Mouse (Mus musculus): ENCODE measurements at regions not wholly inside any gene's neighbourhood (a gene's known extent, or its start where the extent isn't known, plus 50 kb on each side); places are given as distances from the start of the nearest gene placed in this dataset.
"Not testable (repeated sequence)": the region's sequence is repeated elsewhere in the genome, so short reads cannot be mapped to it uniquely, and the experiment has no call there.

DNA sequence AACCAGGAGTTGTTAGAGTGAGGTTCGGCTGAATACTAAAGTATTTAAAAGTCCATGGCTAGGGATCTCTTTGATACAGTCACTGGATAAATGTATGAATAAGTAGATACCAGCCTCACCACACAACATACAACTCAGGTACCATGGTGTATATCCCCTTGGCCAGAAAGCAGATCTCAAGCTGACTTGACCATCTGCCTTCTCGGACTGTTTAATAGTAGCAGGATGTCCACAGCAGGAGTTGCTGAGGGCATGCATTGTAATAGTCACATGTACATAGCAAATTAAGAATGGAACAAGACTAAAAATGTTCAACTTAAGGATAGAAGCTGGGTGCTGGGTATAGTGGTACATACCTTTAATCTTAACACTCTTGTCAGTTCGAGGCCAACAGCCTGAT, 337.9 kb upstream of the Maf start:
- no peak for DNase-seq (ENCODE audit: low spot score in 2 of 2)

DNA sequence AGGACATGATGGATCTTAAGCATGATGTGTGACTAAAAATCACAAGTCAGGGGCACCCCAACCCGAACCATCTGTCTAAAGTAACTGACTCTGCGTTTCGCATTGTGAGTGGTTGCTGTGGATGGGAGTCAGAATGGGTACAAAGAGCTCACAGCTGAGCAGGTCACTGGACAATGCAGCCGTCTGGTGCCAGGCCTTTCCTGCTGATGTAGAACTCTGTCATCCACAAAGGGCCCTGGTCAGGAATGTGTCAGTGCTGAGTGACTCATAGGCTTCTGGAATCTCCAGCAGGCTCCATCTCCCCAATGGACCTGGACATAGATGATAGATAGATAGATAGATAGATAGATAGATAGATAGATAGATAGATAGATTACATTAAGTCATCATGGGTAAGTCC, 335.8 kb upstream of the Maf start:
- no peak for DNase-seq (ENCODE audit: low spot score in 2 of 2)

- DNase-seq (ENCODE audit: low spot score in 2 of 2), result no peak
These were observed 323.4 kb upstream of the Maf start for GRCm38 (mm10) chr8:116030966-116031365.

DNA sequence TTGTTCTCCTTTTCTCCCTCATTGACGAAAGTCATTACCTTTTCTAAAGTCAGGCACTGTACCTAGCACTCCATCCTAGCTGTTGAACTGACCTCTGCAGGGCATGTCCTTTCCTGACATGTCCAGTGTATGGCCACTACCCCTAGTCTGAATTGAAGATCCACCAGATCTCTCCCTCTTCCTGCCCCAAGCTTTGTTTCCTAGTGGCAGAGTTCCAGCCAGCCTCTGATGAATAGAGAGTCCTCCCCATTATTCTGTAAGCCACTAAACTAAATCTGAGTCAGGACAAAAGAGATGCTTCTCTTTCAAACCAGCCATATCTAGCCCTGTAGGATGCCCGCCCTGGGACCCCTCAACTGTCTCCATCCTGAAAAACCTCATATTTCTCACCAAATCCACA, 317.7 kb upstream of the Maf start:
- DNase-seq (ENCODE audit: low spot score in 2 of 2), result no peak

DNA sequence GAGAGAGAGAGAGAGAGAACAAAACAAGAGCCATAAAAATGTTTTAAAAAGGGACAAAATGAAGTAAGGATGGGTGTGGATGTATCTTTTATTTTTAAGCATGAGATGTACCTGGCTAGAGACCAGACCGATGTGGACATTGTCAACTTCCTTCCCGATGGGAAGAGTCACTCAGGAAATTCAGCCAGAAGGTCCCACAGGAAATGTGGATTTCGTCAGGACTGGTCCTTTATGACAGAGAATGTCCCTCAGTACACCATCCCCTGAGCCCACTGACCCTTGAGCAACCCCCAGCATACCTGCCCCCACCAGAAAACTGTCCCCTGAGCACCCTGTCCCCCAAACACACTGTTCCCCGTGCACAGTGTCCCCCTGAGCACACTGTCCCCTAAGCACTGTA, 317.2 kb upstream of the Maf start:
- DNase-seq (ENCODE audit: low spot score in 2 of 2), result no peak

- no peak for DNase-seq (ENCODE audit: low spot score in 2 of 2)
These were observed 314.1 kb upstream of the Maf start for GRCm38 (mm10) chr8:116021691-116022090.

DNA sequence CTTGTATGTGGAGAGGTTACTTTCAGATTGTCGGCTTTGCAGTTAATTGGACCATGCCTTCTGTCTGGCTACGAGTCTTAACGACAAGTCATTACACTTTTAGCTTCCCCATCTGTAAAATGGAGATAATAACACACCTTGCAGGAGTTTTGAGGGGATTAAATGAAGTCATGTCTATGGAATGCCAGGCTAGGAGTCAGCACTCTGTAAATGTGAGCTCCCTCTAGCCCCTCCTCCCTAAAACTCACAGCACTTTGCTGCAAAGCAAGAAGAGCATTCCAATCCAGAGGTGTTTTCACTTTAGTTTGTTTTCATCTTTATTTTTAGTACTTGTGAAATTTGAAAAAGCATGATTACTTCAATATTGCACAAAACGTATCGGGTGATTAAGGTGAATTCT, 287.7 kb upstream of the Maf start:
- no peak for DNase-seq (ENCODE audit: low spot score in 2 of 2)

DNA sequence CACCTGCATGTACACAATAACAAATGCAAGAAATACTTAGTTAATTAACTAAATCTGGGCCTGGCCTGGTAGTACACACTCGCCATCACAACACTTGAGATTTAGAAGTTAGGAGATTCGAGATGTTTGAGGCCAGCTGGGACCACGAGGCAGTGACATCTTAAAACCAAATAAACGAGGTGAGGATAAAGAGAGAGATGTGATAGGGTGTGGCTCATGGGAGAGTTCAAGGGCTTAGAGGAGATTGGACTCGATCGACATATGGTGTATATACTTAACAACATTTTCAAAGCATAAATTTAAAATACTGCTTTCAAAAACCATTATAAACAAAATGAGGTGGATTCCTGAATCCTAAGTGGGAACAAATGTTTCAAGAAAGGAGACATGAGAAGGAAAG, 284.4 kb upstream of the Maf start:
- DNase-seq (ENCODE audit: low spot score in 2 of 2), result no peak

- DNase-seq (ENCODE audit: low spot score in 2 of 2), result no peak
These were observed 275.8 kb upstream of the Maf start for GRCm38 (mm10) chr8:115983397-115983796.

DNA sequence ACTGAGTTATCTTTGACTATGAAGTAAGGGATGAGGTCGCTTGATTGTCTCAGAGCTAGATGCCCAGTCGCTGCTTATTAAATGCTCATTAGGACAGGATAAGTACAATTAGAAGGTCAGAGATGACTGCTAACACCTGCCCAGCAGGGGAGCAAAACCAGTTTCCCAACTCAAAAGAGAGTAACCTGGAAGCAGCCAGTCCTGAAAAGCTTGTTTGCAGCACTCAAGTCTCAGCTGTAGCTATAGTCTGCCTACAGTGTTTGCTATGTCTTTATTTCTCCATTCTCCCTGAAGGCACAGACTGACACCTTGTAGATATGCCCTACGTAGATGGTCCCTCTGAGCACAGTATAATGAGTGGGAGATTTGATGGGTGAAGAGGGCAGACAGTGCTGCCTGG, 274.7 kb upstream of the Maf start:
- no peak for DNase-seq (ENCODE audit: low spot score in 2 of 2)

DNA sequence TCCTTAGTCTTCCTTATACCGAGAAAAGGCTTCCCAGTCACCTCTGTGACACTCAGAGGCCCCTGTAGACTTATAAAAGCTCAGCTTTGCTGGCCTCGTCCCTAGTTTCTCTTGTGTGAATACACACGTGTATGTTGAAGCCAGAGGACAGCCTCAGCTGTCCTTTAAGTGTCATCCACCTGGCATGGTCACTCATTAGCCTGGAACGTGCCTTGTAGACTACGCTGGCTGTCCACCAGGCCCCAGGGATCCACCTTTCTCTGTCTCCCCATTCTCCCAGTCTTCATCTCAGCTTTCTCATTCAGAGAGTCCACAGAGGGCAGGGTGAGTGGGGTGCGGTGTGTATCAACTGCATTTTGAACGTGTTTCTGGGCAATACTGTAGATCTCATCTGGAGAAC, 273.8 kb upstream of the Maf start:
- DNase-seq (ENCODE audit: low spot score in 2 of 2), result no peak

DNA sequence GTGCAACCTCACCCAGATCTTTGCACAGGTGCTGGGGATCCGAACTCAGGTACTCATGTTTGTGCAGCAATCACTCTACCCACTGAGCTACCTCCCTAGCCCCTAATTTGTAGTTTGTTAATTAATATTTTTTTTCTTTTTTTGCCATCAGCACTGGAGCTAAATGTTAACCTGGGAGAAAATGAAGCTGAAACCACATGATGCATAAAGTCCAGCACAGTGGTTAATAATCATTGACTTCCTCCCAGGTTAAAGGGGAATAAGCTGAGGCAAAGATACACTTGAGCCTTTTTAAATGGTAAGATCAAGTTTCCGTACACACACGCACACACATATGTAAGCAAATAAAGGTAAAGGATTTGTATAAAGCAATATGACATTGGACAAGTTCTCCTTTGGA, 273.0 kb upstream of the Maf start:
- DNase-seq (ENCODE audit: low spot score in 2 of 2), result no peak

DNA sequence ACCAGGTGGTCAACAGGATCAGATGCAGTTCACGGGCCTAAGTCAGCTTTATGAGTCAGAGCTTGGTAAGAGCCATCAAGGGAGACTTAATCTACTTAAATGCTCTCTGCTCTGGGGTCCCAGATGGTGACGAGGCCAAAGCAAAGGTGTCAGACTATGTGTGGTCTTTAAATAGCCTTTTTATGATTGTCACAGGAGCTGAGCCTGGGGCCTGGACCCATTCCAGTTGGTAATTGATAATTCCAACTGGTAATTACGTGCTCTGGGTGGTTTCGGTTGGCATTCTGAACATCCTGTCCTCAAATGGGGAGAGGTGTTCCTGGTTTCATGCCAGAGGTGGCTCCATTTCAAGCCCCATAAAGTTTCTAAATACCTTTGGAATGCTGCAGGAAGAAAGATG, 269.6 kb upstream of the Maf start:
- no peak for DNase-seq (ENCODE audit: low spot score in 2 of 2)

- no peak for DNase-seq (ENCODE audit: low spot score in 2 of 2)
These were observed 267.1 kb upstream of the Maf start for GRCm38 (mm10) chr8:115974706-115975105.

GRCm38 (mm10) chr8:115971351-115971750, 263.8 kb upstream of the Maf start:
- not testable (repeated sequence) for DNase-seq (ENCODE audit: low spot score in 2 of 2)

GRCm38 (mm10) chr8:115968121-115968520, 260.5 kb upstream of the Maf start:
- no peak for DNase-seq (ENCODE audit: low spot score in 2 of 2)

GRCm38 (mm10) chr8:115965981-115966380, 258.4 kb upstream of the Maf start:
- DNase-seq (ENCODE audit: low spot score in 2 of 2), result no peak

- no peak for DNase-seq (ENCODE audit: low spot score in 2 of 2)
These were observed 247.8 kb upstream of the Maf start for GRCm38 (mm10) chr8:115955371-115955770.

- DNase-seq (ENCODE audit: low spot score in 2 of 2), result no peak
These were observed 246.3 kb upstream of the Maf start for GRCm38 (mm10) chr8:115953783-115954470.

GRCm38 (mm10) chr8:115952496-115952895, 244.9 kb upstream of the Maf start:
- no peak for DNase-seq (ENCODE audit: low spot score in 2 of 2)

DNA sequence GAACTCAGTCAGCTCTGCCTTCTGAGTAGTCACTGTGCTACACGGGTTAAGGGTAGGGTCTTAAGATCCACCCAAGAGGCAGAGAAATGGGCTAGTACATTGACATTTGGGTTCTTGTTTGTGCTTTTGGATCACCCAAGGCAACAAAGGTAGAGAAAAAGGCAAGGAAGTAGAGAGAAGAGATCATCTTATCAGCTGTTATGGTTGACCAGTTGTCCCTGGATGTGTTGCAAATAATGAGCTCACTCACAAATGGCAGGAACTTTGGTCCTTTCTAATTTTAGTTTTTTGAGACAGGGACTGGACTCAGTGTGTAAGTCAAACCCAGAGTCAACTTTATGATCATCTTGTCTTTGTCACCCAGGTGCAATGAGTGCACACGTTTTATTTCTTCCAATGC, 241.3 kb upstream of the Maf start:
- DNase-seq (ENCODE audit: low spot score in 2 of 2), result no peak

- DNase-seq (ENCODE audit: low spot score in 2 of 2), result no peak
These were observed 240.4 kb upstream of the Maf start for GRCm38 (mm10) chr8:115948036-115948435.

DNA sequence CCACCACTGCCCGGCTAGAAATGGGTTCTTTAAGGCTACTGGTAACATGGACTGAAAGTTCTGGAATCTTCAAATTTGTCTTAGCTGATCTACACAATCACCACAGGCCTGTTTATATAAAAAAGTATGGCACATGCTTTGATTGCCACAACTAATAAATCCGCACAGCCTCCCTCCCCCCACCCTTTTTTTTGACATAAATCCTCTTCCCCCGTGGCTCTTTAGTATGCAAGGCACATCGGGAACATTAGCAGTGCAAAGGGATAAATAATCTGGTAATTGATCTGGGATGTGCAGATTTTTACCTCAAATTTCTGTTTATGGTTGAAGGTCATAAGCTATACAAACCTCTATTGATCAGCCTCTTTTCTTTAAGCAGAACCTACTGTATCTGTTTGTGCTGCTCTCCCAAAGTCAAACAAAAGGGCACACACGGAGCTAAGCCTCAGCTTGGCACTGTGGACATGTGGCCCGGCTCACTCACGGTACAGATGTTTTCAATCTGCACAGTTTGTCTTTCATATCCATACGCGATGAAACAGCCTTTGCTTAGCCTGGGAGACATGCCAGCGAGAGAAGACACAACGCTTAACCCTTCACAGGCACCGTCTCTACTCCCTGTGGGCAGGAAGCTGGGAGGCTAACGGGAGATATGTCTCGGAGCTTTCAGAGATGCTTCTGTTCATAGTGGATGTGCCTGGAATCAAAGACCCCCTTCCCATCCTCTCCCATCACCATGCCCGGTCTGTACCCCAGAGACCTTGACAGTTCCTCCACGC, 235.3 kb upstream of the Maf start:
- no peak for DNase-seq (ENCODE audit: low spot score in 2 of 2)
